Mouse (Mus musculus) WW6 (cell line): ENCODE results near the gene H2-Eb2.
"Not testable (repeated sequence)": the region's sequence is repeated elsewhere in the genome, so short reads cannot be mapped to it uniquely, and the experiment has no call there.

ENCODE experiments used
- DNase-seq: peaks from one replicate; pipeline ENCODE4 v3.0.0-alpha.2; 2013; ENCODE audit warnings: low read depth, low spot score

H2-Eb2 gene

GRCm38 (mm10) chr17:34305380-34306030, 20.0 kb upstream of the H2-Eb2 start, which contains the start of gene H2-Eb1:
Gene H2-Eb1 (plus strand): TSS chr17:34305867.
- DNase-seq: no peak

DNA sequence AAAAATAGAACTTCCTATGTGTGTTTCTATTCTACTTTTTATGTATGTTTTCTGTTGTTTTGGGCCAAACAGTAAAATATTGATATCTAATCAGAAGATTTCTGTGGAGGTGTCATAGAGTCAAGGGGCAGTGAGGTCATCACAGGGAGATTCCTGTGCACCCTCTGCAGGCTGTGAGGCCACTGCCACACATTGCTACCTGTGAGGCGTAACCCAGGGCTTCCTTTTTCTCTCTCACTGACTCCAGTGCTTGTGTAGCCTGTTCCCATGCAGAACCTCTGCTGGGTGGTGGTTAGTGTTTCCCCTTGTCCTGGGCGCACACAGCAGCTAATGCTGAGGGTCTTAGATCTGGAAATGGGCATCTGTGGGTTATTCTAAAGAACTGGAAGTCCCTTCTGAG, 19.1 kb upstream of the H2-Eb2 start:
- no peak for DNase-seq

DNA sequence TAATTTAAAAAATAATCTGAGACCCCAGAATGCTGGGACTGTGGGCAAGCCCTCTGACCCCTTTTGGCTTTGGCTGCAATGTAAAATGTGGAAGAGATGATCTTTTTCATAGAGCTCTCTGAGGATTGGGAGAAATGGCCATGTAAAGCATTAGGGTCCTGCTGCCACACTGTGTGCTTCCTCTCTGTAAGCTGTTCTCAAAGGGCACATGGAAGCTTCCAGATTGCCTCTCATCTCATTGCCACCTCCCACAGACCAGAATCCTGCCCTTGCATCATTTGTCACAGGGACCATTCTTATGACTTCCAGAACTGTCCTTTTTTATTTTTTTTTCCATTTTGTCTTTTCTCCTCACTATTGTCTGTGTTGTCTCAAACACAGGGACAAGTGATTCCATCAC, 18.2 kb upstream of the H2-Eb2 start:
- DNase-seq: no peak

DNA sequence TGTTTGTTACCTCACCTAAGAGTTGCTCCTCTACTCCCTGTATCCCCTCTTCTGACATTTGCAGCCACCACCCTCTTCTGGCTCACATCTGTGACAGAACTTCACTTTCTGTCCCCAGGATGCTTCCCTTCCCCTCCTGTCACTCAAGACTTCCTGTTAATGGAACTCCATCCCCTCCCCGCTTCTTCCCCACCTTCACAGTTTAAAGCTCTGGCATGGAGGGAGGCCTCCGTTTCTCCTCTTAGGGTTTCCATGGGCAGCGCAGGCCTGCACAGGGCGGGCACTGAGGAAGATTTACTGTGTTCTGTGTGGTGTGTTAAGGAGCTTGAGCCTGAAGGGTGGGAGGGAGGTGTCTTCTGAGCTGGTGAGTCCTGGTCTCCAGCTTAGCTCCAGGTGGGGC, 17.3 kb upstream of the H2-Eb2 start:
- no peak for DNase-seq

DNA sequence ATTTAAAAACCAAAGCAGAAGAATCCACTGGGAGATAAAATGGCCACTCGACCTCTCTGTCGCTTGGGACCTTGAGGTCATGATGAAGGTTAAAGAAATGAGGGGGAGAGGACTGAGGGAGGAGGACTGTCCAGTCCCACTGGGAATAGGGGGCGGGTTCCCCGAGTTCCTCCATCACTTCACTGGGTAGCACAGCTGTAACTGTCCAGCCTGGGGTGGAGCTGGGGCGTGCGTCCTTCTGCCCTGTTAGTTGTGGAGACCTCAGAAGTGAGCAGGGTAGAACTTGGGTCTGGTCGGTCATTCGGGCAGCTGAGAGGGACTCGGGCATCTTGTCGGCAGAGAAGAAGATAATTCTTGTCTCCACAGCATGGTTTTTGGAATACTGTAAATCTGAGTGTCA, 16.2 kb upstream of the H2-Eb2 start:
- no peak for DNase-seq

GRCm38 (mm10) chr17:34309683-34310385, 15.6 kb upstream of the H2-Eb2 start:
- DNase-seq: no peak

DNA sequence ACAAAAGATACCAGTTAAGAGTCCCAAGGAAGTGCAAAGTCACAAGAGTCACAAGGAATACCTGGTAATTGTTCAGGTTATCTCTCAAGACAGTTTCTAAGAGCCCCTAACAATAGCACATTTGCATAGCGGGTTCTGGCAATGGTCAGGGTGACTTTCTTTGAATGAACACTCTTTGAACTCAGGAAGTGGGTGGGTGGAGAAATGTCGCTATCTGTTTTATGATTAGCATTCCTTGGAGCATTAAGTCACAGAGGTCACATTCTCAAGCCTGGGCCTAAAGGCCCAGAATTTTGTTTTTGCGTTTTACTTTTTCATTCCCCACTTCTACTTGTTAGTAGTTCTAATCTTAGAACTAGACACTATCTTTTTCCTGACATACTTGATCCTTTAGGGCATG, 14.9 kb upstream of the H2-Eb2 start:
- DNase-seq: not testable (repeated sequence)

DNA sequence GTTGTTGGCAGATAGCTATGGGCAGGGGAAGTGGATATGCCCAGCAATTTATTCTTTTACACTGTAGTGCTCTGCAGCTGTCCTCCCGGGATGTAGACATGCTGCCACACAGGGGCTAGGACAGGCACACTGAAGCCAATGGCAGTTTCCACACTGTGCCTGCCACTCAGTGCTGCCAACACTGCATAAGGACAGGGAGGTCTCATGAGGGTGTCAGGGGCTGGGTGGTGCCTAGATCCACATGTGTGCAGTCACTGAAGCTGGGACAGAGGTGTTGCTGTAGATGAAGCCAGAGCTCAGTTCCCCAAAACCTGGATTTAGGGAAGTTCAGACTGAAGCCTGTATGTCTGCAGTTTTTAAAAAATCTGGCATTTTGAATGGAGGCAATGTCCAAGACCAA, 13.3 kb upstream of the H2-Eb2 start:
- DNase-seq: no peak

- no peak for DNase-seq
These were observed 12.1 kb upstream of the H2-Eb2 start for GRCm38 (mm10) chr17:34313393-34313792.

DNA sequence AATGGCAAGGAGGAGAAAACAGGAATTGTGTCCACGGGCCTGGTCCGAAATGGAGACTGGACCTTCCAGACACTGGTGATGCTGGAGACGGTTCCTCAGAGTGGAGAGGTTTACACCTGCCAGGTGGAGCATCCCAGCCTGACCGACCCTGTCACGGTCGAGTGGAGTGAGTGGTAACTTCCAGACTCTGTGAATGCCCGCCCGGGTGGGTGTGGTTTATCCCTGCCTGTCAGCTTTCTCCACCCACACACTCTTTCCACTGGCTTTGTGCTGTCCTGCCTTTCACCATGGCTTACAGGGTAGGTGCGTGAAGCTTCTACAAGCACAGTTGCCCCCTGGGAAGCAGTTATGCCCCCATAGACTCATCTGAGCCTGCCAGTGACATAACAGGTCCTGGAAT, 11.2 kb upstream of the H2-Eb2 start:
- no peak for DNase-seq

GRCm38 (mm10) chr17:34315512-34315911, 10.0 kb upstream of the H2-Eb2 start:
- DNase-seq: no peak

DNA sequence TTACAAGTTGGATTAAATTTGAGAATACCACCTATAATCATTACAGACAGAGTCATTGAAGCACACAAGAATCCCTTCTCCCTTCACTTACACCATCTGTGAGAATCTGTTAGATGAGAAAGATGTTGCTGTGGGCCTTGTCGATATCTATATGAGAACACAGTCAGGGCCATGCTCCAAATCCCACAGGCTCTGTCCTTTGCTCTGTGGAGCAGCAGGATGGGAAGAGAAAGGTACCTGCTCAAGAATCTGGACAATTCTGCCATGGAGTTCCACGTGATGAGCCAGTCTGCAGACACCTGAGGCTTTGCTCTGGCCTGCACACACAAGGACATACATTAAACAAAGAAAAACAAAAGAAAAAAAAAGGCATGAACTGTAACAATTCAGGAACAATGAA, 8.8 kb upstream of the H2-Eb2 start:
- DNase-seq: no peak

DNA sequence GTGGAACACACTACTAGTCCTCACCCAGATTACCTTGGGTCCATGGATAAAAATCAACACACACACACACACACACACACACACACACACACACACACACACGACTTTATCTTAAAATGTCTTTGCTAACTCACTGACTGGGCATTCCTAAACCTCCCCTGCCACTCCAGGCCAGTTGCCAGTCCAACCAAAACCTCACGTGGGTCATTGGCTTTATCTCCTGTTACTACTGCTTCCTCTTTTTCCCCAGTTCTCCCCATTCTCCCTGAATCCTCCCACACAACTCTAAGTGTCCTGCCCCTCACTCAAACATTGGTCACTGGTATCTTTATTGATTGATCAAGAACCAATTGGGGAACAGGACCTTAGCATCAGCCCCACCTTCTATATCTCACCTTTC, 8.2 kb upstream of the H2-Eb2 start:
- DNase-seq: no peak

- DNase-seq: no peak
These were observed 908 bp downstream of the H2-Eb2 start for GRCm38 (mm10) chr17:34326373-34326772.

DNA sequence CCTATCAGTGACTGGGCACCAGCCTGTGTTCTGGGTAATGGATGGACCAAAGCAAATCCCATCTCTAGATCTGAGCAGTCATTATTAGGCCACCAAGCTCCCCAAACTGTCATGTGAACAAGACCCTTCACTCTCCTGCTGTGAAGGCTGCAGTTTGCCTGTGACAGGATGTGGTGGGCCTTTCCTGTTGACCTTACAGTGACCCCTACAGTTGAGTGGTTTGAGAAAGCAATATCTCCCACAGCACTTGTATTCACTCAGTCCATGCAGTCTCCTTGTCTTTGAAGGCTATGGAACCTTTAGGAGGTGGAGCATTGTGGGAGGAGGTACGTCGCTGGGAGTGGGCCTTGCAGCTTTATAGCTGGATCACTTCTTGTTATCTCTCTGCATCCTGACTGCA, 4.3 kb downstream of the H2-Eb2 start:
- no peak for DNase-seq

DNA sequence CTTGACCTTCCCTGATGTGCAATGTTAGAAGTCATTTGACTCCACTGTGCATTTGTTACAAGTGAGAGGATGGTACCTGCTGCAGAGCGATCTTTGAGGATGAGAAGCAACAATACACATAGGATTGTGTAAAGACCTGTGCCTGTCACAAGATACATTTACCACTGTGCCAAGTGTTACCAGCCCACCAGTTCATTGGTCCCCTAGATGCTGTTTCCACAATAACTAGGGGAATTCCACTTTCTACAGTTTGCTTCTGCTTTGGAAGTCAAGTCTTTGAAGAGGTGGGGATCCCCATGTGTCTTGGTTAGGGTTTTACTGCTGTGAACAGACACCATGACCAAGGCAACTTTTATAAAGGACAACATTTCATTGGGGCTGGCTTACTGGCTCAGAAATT, 5.7 kb downstream of the H2-Eb2 start:
- DNase-seq: no peak

GRCm38 (mm10) chr17:34340619-34341402, 15.3 kb downstream of the H2-Eb2 start:
- no peak for DNase-seq

DNA sequence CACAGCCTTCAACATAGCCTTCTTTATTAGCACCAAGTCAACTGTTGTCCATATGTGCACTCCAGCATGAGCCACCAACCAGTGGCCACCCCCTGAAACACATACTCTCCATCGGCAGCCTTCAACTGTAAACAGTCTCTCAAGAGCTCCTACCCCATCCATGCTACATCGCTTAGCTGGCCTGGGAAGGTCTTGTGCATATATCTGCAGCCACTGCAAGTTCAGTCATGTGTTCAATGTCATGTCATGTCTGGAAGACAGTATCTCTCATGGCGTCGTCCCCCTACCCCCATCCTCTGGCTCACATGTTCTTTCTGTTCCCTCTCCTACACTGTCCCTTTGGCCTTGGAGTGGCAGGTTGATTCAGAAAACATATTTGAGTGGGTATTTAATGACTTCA, 19.4 kb downstream of the H2-Eb2 start:
- DNase-seq: no peak

DNA sequence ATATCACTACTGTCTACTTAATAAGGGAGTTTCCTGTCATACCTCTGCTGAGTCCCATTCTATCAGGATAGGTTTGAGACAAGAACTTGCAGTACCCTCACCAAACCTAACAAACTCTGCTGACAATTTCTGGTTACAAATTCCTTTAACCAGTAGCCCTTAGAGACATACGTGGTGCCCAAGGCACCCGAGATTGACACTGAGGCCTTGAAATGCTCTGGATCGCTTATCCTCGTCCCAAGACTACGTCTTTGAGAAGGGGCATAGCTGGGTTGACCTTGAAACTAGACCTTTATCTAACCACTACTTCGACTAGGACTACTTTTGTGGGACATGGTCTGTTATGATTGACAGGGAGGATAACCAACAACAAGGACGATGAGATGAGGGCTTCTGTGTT, 20.0 kb downstream of the H2-Eb2 start:
- no peak for DNase-seq

DNA sequence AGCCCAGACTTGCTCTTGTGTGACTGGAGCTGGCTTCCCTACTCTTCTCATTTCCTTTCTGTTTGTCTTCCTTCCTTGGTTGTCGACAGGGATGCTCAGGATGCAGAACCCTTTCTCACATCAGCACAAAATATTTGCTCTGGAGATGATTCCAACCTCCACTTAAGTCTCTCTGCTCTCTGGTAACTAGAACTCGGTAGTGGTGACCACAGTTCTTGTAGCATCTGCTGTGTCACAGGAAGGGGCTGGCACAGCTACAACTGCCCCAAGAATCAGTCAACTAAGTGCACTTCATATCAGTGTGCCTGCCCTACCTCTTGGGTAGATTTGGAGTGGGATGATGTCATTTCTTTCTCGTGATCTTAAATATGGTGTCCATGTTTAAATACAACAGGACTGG, 20.6 kb downstream of the H2-Eb2 start:
- DNase-seq: no peak

- DNase-seq: no peak
These were observed 22.3 kb downstream of the H2-Eb2 start for GRCm38 (mm10) chr17:34347606-34348308.

- DNase-seq: peak; percentile 56
These were observed 24.0 kb downstream of the H2-Eb2 start for GRCm38 (mm10) chr17:34349429-34349828.
